Mouse (Mus musculus) embryonic stem cell, embryonic (primary cell): ENCODE measurements around the gene Slc35f4.

ENCODE experiments used
- CTCF ChIA-PET, 4 experiments: fragments of 300-600 bp in 2 of 4; fragments of 350-600 bp in 2 of 4; sonication (Branson Sonifier 250); formaldehyde crosslinking; loops; one replicate each; lab custom pipeline; 2022; ENCODE audit warnings: inconsistent platforms in 2 of 4; lab: Charles Lee
- POLR2A ChIA-PET, 4 experiments: fragments of 300-600 bp in 2 of 4; fragments of 350-600 bp in 2 of 4; sonication (Branson Sonifier 250); formaldehyde crosslinking; loops; one replicate each; lab custom pipeline; 2022; ENCODE audit warnings: antibody characterized with exemption in 4 of 4, inconsistent platforms in 1 of 4; lab: Charles Lee

Gene Slc35f4

GRCm38 (mm10) chr14:49431821-49432220, 94.0 kb downstream of the Slc35f4 start:
- ChIA-PET POLR2A (no interaction called here), CTCF (no interaction called here)

- POLR2A ChIA-PET = no interaction called here
- CTCF ChIA-PET = interaction anchor here in 1 of 4 experiments (1.0 to 1.7 kb wide), 3 partner anchors 21 to 330 kb away, joined by 4 to 6 read pairs (median 6); no protein-coding TSS in a partner anchor
Observed at GRCm38 (mm10) chr14:49392482-49392881, 133.4 kb downstream of the Slc35f4 start.

DNA sequence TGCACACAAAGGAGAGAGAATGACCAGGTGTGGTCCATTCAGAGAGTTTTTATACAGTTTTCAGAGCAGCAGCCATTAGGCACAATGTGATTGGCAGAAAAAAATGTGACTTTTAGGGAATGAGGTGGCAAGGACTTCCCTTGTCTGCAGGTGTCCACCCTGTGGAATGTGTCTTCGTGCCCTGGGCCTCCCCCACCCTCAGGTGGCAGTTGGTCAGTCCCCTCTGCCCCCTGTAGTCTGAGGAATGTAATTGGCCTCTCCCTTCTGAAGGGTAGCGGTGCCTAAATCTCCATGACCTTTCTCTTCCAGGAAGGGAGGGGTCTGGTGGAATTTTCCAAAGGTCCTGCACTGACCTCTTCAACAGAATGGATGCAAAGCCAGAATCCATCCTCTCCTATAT, 163.7 kb downstream of the Slc35f4 start:
- ChIA-PET POLR2A (no interaction called here), CTCF (no interaction called here)

DNA sequence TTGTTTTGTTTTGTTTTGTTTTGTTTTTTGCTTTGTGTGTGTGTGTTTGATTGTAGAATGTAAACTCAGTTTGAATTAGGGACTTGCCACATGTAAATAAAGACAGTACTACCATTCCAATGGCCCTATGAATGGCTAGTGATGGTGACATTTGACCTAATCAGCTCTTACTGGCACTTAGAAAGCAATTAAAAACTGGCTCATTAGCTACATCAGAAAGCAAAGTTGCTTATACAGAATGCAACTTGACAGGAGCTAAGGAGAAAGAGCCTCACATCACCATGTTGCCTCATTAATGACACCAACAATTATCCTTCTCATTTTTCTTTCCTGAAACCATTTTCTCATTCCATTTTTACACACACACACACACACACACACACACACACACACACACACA, 170.3 kb downstream of the Slc35f4 start:
- ChIA-PET CTCF (no interaction called here), POLR2A (interaction anchor here in 1 of 4 experiments (0.7 kb wide), 1 partner anchor 59 kb away, joined by 3 read pairs; no protein-coding TSS in a partner anchor)

DNA sequence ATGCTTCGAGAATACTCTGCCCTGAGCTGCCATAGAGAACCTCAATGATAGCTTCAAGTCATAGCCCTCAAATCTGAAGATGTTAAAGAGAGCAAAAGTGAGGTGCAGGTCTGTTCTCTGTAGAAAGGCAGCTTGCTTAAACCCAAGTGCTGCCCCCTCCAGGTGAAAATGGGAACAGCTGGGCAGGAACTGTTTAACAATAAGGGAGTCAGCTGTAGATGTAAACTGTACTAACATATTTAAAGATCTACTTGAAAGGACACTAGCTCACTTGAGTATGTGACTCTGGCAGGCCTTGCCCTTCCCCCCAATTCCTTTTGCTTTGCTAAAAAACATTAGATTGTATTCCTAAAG, 177.0 kb downstream of the Slc35f4 start:
- POLR2A ChIA-PET = interaction anchor here in 1 of 4 experiments (1.4 kb wide), 2 partner anchors 16 to 70 kb away, joined by 4 to 5 read pairs; no protein-coding TSS in a partner anchor
- CTCF ChIA-PET = interaction anchor here (0.5 to 2.8 kb wide), 29 partner anchors 9 to 1699 kb away, joined by 3 to 30 read pairs (median 4); partner anchors contain the start of gene Naa30 (in 1 of the 4)

GRCm38 (mm10) chr14:49348164-49348896, 177.5 kb downstream of the Slc35f4 start:
- CTCF ChIA-PET = interaction anchor here (0.5 to 2.8 kb wide), 27 partner anchors 8 to 907 kb away, joined by 3 to 30 read pairs (median 4); partner anchors contain the start of genes Armh4 (in 1 of the 4) and Naa30 (in 1 of the 4)
- POLR2A ChIA-PET = no interaction called here

DNA sequence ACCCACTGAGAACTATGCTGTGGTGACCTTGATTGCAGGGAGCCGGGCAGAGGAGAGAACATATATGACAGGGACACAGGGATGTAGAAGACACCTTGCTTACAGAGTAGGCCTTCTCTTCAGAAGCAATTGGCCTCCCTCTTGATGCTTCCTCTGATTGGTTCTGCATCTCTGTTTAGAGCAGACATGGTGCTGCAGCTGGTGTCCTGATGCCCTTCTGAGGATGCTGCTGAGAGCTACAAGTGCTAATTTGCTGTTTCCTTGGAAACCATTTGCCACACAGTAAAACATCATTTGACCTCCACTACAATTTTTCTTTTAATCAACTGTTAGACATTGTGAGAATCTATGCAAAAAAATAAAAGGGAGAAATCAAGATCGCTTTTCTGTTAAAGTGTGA, 180.0 kb downstream of the Slc35f4 start:
- POLR2A ChIA-PET = no interaction called here
- CTCF ChIA-PET = no interaction called here

- ChIA-PET CTCF (interaction anchor here in 2 of 4 experiments (1.2 to 2.1 kb wide), 2 partner anchors 12 kb away, joined by 3 to 10 read pairs; no protein-coding TSS in a partner anchor), POLR2A (no interaction called here)
Observed at GRCm38 (mm10) chr14:49337011-49337410, 188.8 kb downstream of the Slc35f4 start.

DNA sequence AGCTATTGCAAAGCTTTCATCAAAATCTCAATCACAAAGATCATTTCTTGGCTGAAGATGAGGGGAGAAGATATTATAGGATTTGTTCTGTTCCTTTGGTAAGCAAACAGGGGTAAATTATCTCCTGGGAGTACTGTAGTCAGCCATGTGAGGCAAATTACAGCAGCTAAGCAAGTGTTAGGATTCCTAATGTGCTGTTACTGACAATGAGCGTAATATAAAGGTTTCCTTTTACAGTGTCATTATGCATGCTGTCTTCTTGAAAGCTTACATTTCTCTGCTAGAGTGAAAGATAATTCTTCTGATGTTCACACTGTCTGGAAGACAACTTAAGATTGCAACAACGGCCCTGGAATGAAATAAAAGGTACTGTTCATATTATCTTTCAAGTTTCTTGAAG, 192.0 kb downstream of the Slc35f4 start:
- ChIA-PET CTCF (interaction anchor here in 2 of 4 experiments (0.6 to 1.1 kb wide), 2 partner anchors 9 to 15 kb away, joined by 3 read pairs; no protein-coding TSS in a partner anchor), POLR2A (no interaction called here)

DNA sequence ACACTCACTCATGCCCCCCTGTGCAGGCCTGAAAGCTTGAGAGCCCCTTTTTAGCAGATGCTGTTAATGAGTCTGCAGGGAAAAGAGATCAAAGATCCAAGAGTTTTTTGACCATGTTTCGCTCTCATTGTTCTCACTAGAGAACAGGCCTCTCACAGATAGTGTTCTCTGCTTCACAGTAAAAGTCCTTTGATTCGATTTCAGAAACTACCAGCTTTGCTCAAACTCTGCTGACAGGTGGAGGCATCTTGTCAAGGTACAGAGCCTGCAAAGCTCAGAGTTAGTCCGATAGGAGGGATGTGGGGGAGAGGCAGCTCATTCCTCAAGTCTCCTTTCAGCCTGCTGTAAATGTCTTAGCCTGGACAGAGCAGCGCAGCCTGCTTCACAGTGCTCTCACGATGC, 209.4 kb downstream of the Slc35f4 start:
- ChIA-PET CTCF (no interaction called here), POLR2A (no interaction called here)

GRCm38 (mm10) chr14:49313981-49314380, 211.9 kb downstream of the Slc35f4 start:
- POLR2A ChIA-PET = no interaction called here
- CTCF ChIA-PET = no interaction called here

GRCm38 (mm10) chr14:49313376-49313775, 212.5 kb downstream of the Slc35f4 start:
- CTCF ChIA-PET = no interaction called here
- POLR2A ChIA-PET = no interaction called here

- POLR2A ChIA-PET = no interaction called here
- CTCF ChIA-PET = no interaction called here
Observed at GRCm38 (mm10) chr14:49311548-49311947, 214.3 kb downstream of the Slc35f4 start.

GRCm38 (mm10) chr14:49311091-49311492, 214.8 kb downstream of the Slc35f4 start:
- POLR2A ChIA-PET = no interaction called here
- CTCF ChIA-PET = no interaction called here

DNA sequence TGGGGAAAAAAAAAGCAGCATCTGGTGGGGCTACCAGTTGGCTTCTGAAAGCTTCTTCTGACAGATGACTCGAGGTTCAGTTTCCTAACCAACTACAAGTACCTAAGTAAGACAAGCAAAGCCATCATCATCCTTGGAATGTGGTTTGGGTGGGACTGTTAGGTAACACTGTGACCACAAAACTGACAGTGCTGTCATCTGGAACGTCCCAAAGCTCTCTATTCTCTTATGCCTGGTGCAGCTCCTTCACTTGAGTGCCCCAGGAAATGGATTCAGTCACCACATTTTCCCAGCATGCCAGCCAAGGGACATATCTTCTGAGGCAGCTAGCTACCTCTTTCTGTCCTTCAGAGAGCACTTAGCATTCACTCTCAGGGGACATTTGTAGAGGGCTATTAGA, 216.2 kb downstream of the Slc35f4 start:
- CTCF ChIA-PET = no interaction called here
- POLR2A ChIA-PET = no interaction called here

- POLR2A ChIA-PET = no interaction called here
- CTCF ChIA-PET = no interaction called here
Observed at GRCm38 (mm10) chr14:49308591-49308990, 217.3 kb downstream of the Slc35f4 start.

DNA sequence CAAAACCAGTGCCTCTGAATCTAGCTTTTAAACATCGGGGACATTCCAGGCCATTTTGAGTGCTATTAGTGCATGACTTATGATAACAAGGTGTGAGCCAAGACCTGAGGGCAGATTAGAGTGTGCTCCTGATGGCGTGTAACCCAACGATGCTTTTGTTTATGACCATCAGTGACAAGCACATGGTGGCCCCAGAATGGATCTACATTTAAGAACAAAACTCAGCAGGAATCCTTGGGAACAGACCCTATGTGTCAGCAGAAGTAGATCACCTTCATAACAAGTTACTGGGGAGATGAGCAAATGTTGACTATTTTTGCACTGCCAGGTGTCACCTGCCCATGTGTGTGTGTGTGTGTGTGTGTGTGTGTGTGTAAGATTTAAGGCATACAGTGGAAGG, 218.0 kb downstream of the Slc35f4 start:
- POLR2A ChIA-PET = no interaction called here
- CTCF ChIA-PET = no interaction called here

GRCm38 (mm10) chr14:49305534-49306409, 220.1 kb downstream of the Slc35f4 start:
- CTCF ChIA-PET = interaction anchor here in 1 of 4 experiments (0.7 kb wide), 1 partner anchor 40 kb away, joined by 3 read pairs; no protein-coding TSS in a partner anchor

DNA sequence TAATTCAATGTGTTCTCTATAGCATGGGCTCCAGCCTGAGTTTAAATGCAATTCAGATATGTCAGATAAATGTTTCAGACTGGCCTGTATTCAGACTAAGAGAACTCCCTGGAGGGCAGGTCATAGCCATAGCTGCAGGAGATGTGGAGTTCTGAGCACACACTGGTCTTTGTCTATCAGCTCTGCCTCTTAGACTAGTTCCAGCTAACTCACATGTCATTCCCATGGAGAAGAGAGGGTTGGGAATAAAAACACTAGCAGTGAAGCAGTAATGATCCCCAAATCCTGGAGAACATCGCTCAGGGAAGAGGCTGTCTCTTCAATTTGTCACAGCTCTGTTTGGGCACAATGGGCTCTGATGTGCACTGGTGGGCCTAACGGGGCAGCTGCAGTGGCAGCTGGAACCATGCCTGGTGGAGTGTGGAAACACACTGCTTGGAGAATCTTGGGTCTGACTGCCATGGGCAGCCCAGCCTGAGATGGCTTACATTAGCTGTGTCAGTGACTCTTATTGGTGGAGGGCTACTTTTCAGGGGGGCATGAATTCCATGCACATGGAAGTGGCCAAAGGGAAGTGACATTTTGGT, 223.5 kb downstream of the Slc35f4 start:
- CTCF ChIA-PET = no interaction called here
- POLR2A ChIA-PET = interaction anchor here in 2 of 4 experiments (1.0 to 1.2 kb wide), 2 partner anchors 25 to 26 kb away, joined by 3 read pairs; no protein-coding TSS in a partner anchor

More at GRCm38 (mm10) chr14:49305534-49306409, 220.1 kb downstream of the Slc35f4 start:
- POLR2A ChIA-PET = no interaction called here
